Mouse (Mus musculus) embryonic facial prominence, embryonic 12.5 days (tissue): ENCODE measurements at regions not wholly inside any gene's neighbourhood (a gene's known extent, or its start where the extent isn't known, plus 50 kb on each side); places are given as distances from the start of the nearest gene placed in this dataset.

Source experiments
- ATAC-seq: fragments of 200-750 bp; cut with Nextera tagmentation; 2 replicates; pipeline ENCODE4 v1.8.0; 2017; ENCODE audit not compliant: insufficient number of reproducible peaks, insufficient read depth, low FRiP score, low TSS enrichment
- H3K27ac ChIP-seq: fragments of 300-500 bp; sonication (generic); 2 replicates; pipeline ENCODE4 v1.5.1; 2016; ENCODE audit warnings: mild to moderate bottlenecking
- H3K27me3 ChIP-seq: fragments of 300-500 bp; sonication (generic); 2 replicates; pipeline ENCODE4 v1.6.1; 2016; ENCODE audit warnings: mild to moderate bottlenecking, moderate library complexity
- H3K36me3 ChIP-seq: fragments of 300-500 bp; sonication (generic); 2 replicates; pipeline ENCODE4 v1.6.1; 2016; ENCODE audit warnings: mild to moderate bottlenecking
- H3K4me1 ChIP-seq: fragments of 300-500 bp; sonication (generic); 2 replicates; pipeline ENCODE4 v1.6.1; 2016
- H3K4me2 ChIP-seq: fragments of 300-500 bp; sonication (generic); replicated peaks from 2 replicates; pipeline ENCODE4 v1.6.1; 2016; ENCODE audit warnings: mild to moderate bottlenecking, moderate library complexity
- H3K4me3 ChIP-seq: fragments of 300-500 bp; sonication (generic); 2 replicates; pipeline ENCODE4 v1.5.1; 2016; ENCODE audit warnings: mild to moderate bottlenecking
- H3K9ac ChIP-seq: fragments of 300-500 bp; sonication (generic); 2 replicates; pipeline ENCODE4 v1.6.1; 2016; ENCODE audit warnings: mild to moderate bottlenecking, moderate library complexity
- H3K9me3 ChIP-seq: fragments of 300-500 bp; sonication (generic); 2 replicates; pipeline ENCODE4 v1.6.1; 2016; ENCODE audit warnings: mild to moderate bottlenecking, moderate library complexity
- WGBS: fragments of 180-500 bp; shearing (Covaris S2); methylation state at CpG from one replicate; pipeline ENCODE4 v1.1.7; 2016; 5-methylcytosine and 5-hydroxymethylcytosine counted together

DNA sequence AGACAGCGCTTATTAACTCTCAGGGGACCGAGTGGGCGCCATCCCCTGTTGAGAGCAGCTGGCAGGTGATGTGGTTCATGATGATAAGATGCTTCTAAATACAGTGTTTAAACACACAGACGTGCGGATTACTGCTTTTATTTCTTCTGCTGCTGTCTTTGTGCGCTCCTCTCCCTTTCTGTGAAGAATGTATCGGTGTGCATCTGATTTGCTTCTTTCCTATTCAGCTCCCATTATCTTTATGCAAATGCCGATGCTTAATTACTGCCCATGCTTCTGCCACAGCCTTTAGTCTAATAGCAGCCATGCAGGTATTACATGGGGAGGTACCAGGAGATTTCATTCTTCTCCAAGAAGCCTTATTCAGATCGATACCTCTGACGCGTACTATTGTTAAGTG is 240.6 kb upstream of the Smlr1 start:
- no peak for ATAC-seq
- Histone ChIP-seq H3K27ac (no peak overlapping the region), H3K9me3 (no peaks in the 10 kb centered on the region), H3K4me3 (no peak overlapping the region), H3K36me3 (no peaks in the 10 kb centered on the region), H3K9ac (no peak overlapping the region), H3K4me2 (no peak overlapping the region), H3K27me3 (no peaks in the 10 kb centered on the region), H3K4me1 (no peaks in the 10 kb centered on the region)
- 85% methylated on average over 11 of the region's 11 CpGs for WGBS

DNA sequence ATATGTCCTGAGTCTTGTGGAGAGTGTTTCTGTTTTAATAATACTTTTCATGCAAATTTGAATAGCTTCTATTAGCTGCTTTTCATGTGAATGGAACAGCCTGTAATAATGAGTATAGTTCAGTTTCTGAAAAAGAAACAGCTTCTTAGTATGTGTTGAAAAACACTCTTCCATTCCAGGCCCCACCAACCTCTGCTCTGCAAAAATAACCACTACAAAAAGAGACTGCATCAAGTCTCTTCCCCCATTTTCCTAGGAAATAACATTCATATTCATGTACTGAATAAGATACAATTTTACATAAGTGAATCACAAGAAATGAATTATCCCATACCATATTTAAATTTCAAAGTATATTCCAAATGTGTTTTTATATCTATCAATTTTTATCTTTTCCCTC is 234.0 kb upstream of the Smlr1 start:
- Histone ChIP-seq H3K27me3 (no peaks in the 10 kb centered on the region), H3K27ac (no peak overlapping the region), H3K4me3 (no peak overlapping the region), H3K4me1 (no peaks in the 10 kb centered on the region), H3K4me2 (no peak overlapping the region), H3K36me3 (no peaks in the 10 kb centered on the region), H3K9ac (no peak overlapping the region), H3K9me3 (no peaks in the 10 kb centered on the region)
- ATAC-seq: no peak

DNA sequence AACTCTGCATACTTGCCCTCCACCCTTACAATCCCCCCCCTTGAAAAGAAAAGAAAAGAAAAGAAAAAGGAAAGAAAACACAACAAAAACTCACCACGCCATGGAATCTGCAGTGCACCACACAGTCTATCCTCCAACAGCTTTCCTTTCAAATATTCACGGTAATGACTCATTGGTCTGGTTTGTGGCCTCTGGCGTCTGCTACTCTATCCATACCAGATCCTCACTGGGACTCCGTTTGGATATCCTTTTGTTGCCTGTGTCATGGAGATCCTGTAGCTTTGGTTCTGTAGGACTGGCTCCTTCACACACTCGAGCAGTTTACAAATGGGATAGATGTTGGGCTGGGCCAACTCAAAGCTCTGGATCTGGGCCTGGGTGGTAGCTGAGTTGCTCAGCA is 232.4 kb upstream of the Smlr1 start:
- Histone ChIP-seq H3K9me3 (no peaks in the 10 kb centered on the region), H3K4me3 (no peak overlapping the region), H3K9ac (no peak overlapping the region), H3K27me3 (no peaks in the 10 kb centered on the region), H3K36me3 (no peaks in the 10 kb centered on the region), H3K27ac (no peak overlapping the region), H3K4me1 (no peaks in the 10 kb centered on the region), H3K4me2 (no peak overlapping the region)
- WGBS: 81% methylated on average over 5 of the region's 5 CpGs
- ATAC-seq: no peak

DNA sequence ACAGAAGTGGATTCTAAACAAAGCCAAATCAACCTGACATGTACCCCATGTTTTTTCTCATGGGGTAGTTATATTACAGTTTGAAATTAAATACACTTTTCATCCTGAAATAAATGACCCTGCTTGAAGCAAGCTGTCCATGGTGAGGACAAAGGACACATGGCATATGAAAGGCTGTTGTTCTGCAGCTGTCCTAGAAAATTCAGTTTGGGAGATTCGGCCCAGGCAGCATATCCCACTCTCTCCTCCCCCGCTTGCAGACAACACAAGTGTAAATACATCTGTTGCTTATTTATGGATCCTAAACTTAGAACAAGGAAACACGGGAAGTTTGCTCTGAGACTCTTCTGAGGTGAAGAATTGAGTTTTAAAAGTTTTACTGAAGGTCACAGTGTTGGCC is 218.2 kb upstream of the Smlr1 start:
- Histone ChIP-seq H3K4me1 (no peaks in the 10 kb centered on the region), H3K9ac (no peak overlapping the region), H3K9me3 (no peaks in the 10 kb centered on the region), H3K36me3 (no peaks in the 10 kb centered on the region), H3K27me3 (no peaks in the 10 kb centered on the region), H3K27ac (no peak overlapping the region), H3K4me2 (no peak overlapping the region), H3K4me3 (no peak overlapping the region)
- whole genome bisulfite sequencing: 37% methylated on average over 3 of the region's 3 CpGs
- ATAC-seq: no peak

- H3K36me3 ChIP-seq: no peaks in the 10 kb centered on the region
- no peaks in the 10 kb centered on the region for H3K27me3 ChIP-seq
- H3K4me2 ChIP-seq: no peak overlapping the region
- H3K9ac ChIP-seq: no peak overlapping the region
- H3K9me3 ChIP-seq: no peaks in the 10 kb centered on the region
- 0 out of 2 replicates have a peak, but pooled peaks cover 3% of the 10 kb centered on the region for H3K4me1 ChIP-seq
- H3K27ac ChIP-seq: no peak overlapping the region
- no peak for ATAC-seq
- 61% methylated on average over 3 of the region's 3 CpGs for WGBS
- H3K4me3 ChIP-seq: no peak overlapping the region
Measured at GRCm38 (mm10) chr10:25742678-25743077, 206.6 kb upstream of the Smlr1 start.

- Histone ChIP-seq H3K9ac (no peak overlapping the region), H3K27me3 (no peaks in the 10 kb centered on the region), H3K4me3 (no peak overlapping the region), H3K9me3 (no peaks in the 10 kb centered on the region), H3K4me2 (no peak overlapping the region), H3K4me1 (0 out of 2 replicates have a peak, but pooled peaks cover 3% of the 10 kb centered on the region), H3K27ac (no peak overlapping the region), H3K36me3 (no peaks in the 10 kb centered on the region)
- no peak for ATAC-seq
- 66% methylated on average over 2 of the region's 2 CpGs for WGBS
Measured at GRCm38 (mm10) chr10:25740956-25741355, 204.9 kb upstream of the Smlr1 start.

DNA sequence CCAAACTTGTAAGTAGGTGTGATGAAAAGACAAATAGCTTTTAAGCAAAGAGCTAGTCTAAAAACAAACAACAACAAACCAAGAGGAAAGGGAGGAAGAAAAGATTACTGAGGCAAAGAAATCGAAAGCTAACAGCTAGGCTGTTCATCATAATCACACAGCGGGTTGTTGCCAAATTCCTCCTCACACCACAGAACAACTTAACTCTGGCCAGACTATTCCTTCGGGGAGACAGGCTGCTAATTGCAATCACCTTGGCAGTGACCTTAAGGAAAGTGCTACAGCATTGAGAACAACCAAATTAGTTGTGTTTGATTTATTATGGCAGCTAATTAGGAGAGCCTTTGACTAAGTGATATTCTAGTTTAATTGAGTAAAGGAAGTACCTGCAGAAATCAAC is 194.4 kb upstream of the Smlr1 start:
- H3K27me3 ChIP-seq: no peaks in the 10 kb centered on the region
- no peaks in the 10 kb centered on the region for H3K9me3 ChIP-seq
- no peak overlapping the region for H3K4me2 ChIP-seq
- H3K27ac ChIP-seq: no peak overlapping the region
- ATAC-seq: no peak
- H3K36me3 ChIP-seq: no peaks in the 10 kb centered on the region
- no peaks in the 10 kb centered on the region for H3K4me1 ChIP-seq
- no peak overlapping the region for H3K4me3 ChIP-seq
- WGBS: 51% methylated on average over 3 of the region's 3 CpGs
- no peak overlapping the region for H3K9ac ChIP-seq

DNA sequence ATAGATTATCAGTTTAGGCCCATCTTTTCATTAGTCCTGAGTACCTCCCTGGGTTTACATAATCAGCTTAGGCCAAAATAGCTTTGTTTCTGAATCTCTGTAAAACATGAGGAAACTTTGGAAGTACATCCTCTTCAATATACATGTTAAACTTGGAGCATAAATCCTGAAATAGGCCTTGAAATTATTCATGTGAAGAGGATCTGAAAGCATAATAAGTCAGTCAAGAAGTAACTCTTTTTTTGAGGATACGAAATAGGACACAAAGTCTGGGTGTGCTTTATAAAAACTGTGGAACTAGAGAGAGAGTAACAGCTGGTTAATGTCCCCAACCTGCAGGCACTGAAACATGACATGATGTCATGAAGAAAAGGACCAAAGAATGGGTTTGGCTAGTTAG is 187.9 kb upstream of the Smlr1 start:
- Histone ChIP-seq H3K27ac (no peak overlapping the region), H3K4me1 (no peaks in the 10 kb centered on the region), H3K4me3 (no peak overlapping the region), H3K36me3 (no peaks in the 10 kb centered on the region), H3K9me3 (no peaks in the 10 kb centered on the region), H3K4me2 (no peak overlapping the region), H3K9ac (no peak overlapping the region), H3K27me3 (no peaks in the 10 kb centered on the region)
- no peak for ATAC-seq
- 86% methylated on average over 1 of the region's 1 CpGs for WGBS

DNA sequence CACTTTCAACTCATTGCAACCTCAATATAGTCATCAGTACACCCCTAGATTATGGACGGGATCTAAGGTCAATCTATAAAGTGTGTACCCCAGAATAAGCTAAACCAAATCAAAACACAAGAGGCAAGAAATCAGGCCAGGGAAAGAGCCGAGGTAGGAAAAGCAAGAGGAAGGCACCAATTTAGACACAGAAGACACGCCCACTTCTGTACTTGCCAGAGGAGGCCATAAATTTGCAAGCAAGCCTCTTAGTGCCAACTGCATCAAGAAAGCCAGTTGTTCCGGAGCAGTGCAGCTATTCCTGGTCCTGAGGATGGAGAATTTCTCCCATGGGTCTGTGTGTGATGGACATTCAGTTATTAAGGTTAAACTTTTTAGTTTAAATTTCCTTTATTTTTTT is 179.7 kb upstream of the Smlr1 start:
- H3K27ac ChIP-seq: no peak overlapping the region
- WGBS: 79% methylated on average over 4 of the region's 4 CpGs
- ATAC-seq: no peak
- H3K4me2 ChIP-seq: no peak overlapping the region
- H3K4me3 ChIP-seq: no peak overlapping the region
- H3K9me3 ChIP-seq: no peaks in the 10 kb centered on the region
- no peak overlapping the region for H3K9ac ChIP-seq
- no peaks in the 10 kb centered on the region for H3K36me3 ChIP-seq
- H3K4me1 ChIP-seq: no peaks in the 10 kb centered on the region
- no peaks in the 10 kb centered on the region for H3K27me3 ChIP-seq

GRCm38 (mm10) chr10:25714636-25715035 is 178.6 kb upstream of the Smlr1 start:
- no peak overlapping the region for H3K4me2 ChIP-seq
- H3K9me3 ChIP-seq: no peaks in the 10 kb centered on the region
- H3K27ac ChIP-seq: no peak overlapping the region
- H3K27me3 ChIP-seq: no peaks in the 10 kb centered on the region
- ATAC-seq: no peak; the same call in 1 of the 2 replicates
- no peaks in the 10 kb centered on the region for H3K36me3 ChIP-seq
- no peaks in the 10 kb centered on the region for H3K4me1 ChIP-seq
- no peak overlapping the region for H3K9ac ChIP-seq
- no peak overlapping the region for H3K4me3 ChIP-seq

DNA sequence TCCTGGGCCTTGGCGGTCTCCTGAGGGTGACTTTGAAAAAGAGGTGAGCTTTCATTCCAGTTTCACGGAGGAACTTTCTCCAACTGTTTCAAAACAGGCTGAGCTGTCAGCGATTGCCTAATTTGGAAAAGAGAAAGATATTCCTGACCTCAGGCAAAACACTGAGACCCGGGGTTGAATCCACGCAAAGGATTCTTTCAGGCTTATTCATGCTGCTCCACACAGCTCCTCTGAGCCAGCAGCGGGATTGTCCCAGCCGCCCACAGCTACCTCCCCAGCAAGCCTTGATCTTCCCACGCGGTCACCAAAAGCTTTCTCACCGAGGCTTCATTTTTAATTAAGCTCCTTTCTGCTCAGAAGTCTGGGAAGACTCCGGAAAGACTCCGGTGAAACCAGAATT is 178.0 kb upstream of the Smlr1 start:
- Histone ChIP-seq H3K27me3 (no peaks in the 10 kb centered on the region), H3K4me2 (no peak overlapping the region), H3K36me3 (no peaks in the 10 kb centered on the region), H3K4me3 (no peak overlapping the region), H3K9ac (no peak overlapping the region), H3K27ac (no peak overlapping the region), H3K4me1 (no peaks in the 10 kb centered on the region), H3K9me3 (no peaks in the 10 kb centered on the region)
- WGBS: 65% methylated on average over 12 of the region's 12 CpGs
- no peak for ATAC-seq

DNA sequence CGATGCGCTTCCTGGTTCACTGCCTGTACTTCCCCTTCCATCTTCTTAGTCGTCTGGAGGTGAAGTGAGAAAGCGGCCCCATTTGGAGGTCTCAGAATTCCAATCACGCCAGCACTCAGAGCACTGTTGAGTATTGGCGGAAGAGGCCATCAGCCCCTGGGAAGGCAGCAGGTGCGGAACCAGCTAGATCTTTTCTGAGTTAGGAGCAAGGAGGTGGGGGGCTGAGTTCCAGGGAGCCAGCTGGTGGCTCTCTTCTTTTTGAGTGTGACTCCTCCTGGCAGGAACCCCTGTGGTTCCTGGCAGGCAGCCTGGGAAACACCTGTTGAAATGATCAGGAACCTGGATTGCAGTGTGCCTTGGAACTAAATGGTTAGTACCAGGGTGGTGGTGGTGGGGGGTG is 171.9 kb upstream of the Smlr1 start:
- H3K9ac ChIP-seq: no peak overlapping the region
- ATAC-seq: no peak
- H3K4me1 ChIP-seq: no peaks in the 10 kb centered on the region
- no peaks in the 10 kb centered on the region for H3K9me3 ChIP-seq
- H3K36me3 ChIP-seq: no peaks in the 10 kb centered on the region
- WGBS: 50% methylated on average over 7 of the region's 7 CpGs
- H3K27me3 ChIP-seq: no peaks in the 10 kb centered on the region
- H3K4me3 ChIP-seq: no peak overlapping the region
- no peak overlapping the region for H3K27ac ChIP-seq
- no peak overlapping the region for H3K4me2 ChIP-seq

DNA sequence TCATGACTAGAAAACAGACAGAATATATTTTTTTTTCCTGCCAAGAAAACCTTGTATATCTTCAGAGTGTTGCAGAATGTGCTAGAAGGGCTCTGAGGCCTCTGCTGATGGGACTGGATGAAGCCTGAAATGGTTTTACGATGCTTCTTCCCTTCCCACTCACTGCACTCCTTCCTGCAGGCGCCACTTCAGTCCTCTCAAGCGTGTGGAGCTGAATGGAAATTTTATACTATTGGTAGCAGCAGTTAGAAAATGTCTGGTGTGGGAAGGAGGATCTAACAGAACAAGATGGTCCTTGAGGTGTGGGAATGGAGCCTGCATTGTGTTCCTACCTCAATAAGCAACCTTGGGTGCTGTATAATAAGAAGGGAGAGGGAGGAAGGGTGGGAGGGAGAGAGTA is 166.1 kb upstream of the Smlr1 start:
- H3K4me3 ChIP-seq: no peak overlapping the region
- H3K9me3 ChIP-seq: no peaks in the 10 kb centered on the region
- no peaks in the 10 kb centered on the region for H3K27me3 ChIP-seq
- H3K9ac ChIP-seq: no peak overlapping the region
- no peaks in the 10 kb centered on the region for H3K4me1 ChIP-seq
- no peaks in the 10 kb centered on the region for H3K36me3 ChIP-seq
- H3K4me2 ChIP-seq: no peak overlapping the region
- H3K27ac ChIP-seq: no peak overlapping the region
- WGBS: 86% methylated on average over 3 of the region's 3 CpGs
- no peak for ATAC-seq
